Mouse (Mus musculus): Measurements from ENCODE around the gene Tamm41.

GRCm38 (mm10) chr6:114979715-114980114 is 58.0 kb downstream of the Tamm41 start:
- TF ChIP-seq HCFC1 (IDR thresholded peaks at IDR 0.05; ENCODE audit: borderline replicate concordance, insufficient read depth, low read length) (no peak), ZC3H11A (IDR thresholded peaks at IDR 0.05; ENCODE audit: borderline replicate concordance, low read depth, low read length) (no peak)
